Mouse (Mus musculus) embryonic facial prominence, embryonic 15.5 days (tissue): ENCODE measurements at regions not wholly inside any gene's neighbourhood (a gene's known extent, or its start where the extent isn't known, plus 50 kb on each side); places are given as distances from the start of the nearest gene placed in this dataset.
A peak's percentile ranks its signal among the peaks of the same experiment; 100 is the strongest.

ENCODE experiments used
- ATAC-seq: fragments of 200-750 bp; cut with Nextera tagmentation; 2 replicates; pipeline ENCODE4 v1.8.0; 2017; ENCODE audit warnings: low read depth, moderate TSS enrichment; ENCODE audit not compliant: insufficient number of reproducible peaks, low FRiP score, low TSS enrichment
- H3K27ac ChIP-seq: fragments of 300-500 bp; sonication (generic); replicated peaks from 2 replicates; pipeline ENCODE4 v1.5.1; 2015; ENCODE audit warnings: mild to moderate bottlenecking, inconsistent platforms
- H3K27me3 ChIP-seq: fragments of 300-500 bp; sonication (generic); 2 replicates; pipeline ENCODE4 v1.6.1; 2015; ENCODE audit warnings: inconsistent platforms
- H3K36me3 ChIP-seq: fragments of 300-500 bp; sonication (generic); 2 replicates; pipeline ENCODE4 v1.6.1; 2015; ENCODE audit warnings: mild to moderate bottlenecking, inconsistent platforms
- H3K4me1 ChIP-seq: fragments of 300-500 bp; sonication (generic); 2 replicates; pipeline ENCODE4 v1.6.1; 2015; ENCODE audit warnings: inconsistent platforms
- H3K4me2 ChIP-seq: fragments of 300-500 bp; sonication (generic); replicated peaks from 2 replicates; pipeline ENCODE4 v1.6.1; 2015; ENCODE audit warnings: mild to moderate bottlenecking, inconsistent platforms
- H3K4me3 ChIP-seq: fragments of 300-500 bp; sonication (generic); replicated peaks from 2 replicates; pipeline ENCODE4 v1.5.1; 2015; ENCODE audit warnings: mild to moderate bottlenecking, inconsistent platforms
- H3K9ac ChIP-seq: fragments of 300-500 bp; sonication (generic); 2 replicates; pipeline ENCODE4 v1.6.1; 2015; ENCODE audit warnings: inconsistent platforms
- H3K9me3 ChIP-seq: fragments of 300-500 bp; sonication (generic); replicated peaks from 2 replicates; pipeline ENCODE4 v1.6.1; 2016; ENCODE audit warnings: inconsistent platforms
- WGBS: fragments of 180-500 bp; shearing (Covaris S2); methylation state at CpG from one replicate; pipeline ENCODE4 v1.1.7; 2015; 5-methylcytosine and 5-hydroxymethylcytosine counted together

GRCm38 (mm10) chr8:10760231-10760630 is 248.0 kb downstream of the Irs2 start:
- H3K9ac ChIP-seq = no peak overlapping the region
- no peak for ATAC-seq
- no peaks in the 10 kb centered on the region for H3K36me3 ChIP-seq
- no peak overlapping the region for H3K4me3 ChIP-seq
- peaks cover 3% of the 10 kb centered on the region; the same call in 1 of the 2 replicates for H3K27me3 ChIP-seq
- 34% methylated on average over 6 of the region's 6 CpGs for WGBS
- H3K4me2 ChIP-seq = peak overlapping the region; percentile 24; the same call in 1 of the 2 replicates
- peak overlapping the region; percentile 70; the same call in 1 of the 2 replicates for H3K27ac ChIP-seq
- no peaks in the 10 kb centered on the region for H3K9me3 ChIP-seq
- H3K4me1 ChIP-seq = peaks cover 22% of the 10 kb centered on the region

GRCm38 (mm10) chr8:10758151-10758550 is 250.1 kb downstream of the Irs2 start:
- Histone ChIP-seq H3K4me2 (no peak overlapping the region), H3K4me3 (no peak overlapping the region), H3K36me3 (no peaks in the 10 kb centered on the region), H3K27me3 (peaks cover 3% of the 10 kb centered on the region; the same call in 1 of the 2 replicates), H3K9ac (no peak overlapping the region), H3K27ac (no peak overlapping the region), H3K9me3 (no peaks in the 10 kb centered on the region), H3K4me1 (peaks cover 19% of the 10 kb centered on the region)
- ATAC-seq = no peak
- WGBS = 91% methylated on average over 4 of the region's 4 CpGs

- peaks cover 3% of the 10 kb centered on the region; the same call in 1 of the 2 replicates for H3K27me3 ChIP-seq
- WGBS = 77% methylated on average over 4 of the region's 4 CpGs
- H3K36me3 ChIP-seq = no peaks in the 10 kb centered on the region
- no peaks in the 10 kb centered on the region for H3K9me3 ChIP-seq
- no peak overlapping the region for H3K27ac ChIP-seq
- ATAC-seq = no peak
- H3K4me1 ChIP-seq = peaks cover 1% of the 10 kb centered on the region
- no peak overlapping the region for H3K4me3 ChIP-seq
- no peak overlapping the region for H3K9ac ChIP-seq
- H3K4me2 ChIP-seq = no peak overlapping the region
Measured at GRCm38 (mm10) chr8:10754986-10755308, 253.3 kb downstream of the Irs2 start.

- Histone ChIP-seq H3K4me3 (no peak overlapping the region), H3K36me3 (no peaks in the 10 kb centered on the region), H3K9ac (no peak overlapping the region), H3K27ac (no peak overlapping the region), H3K9me3 (no peaks in the 10 kb centered on the region), H3K27me3 (peaks cover 2% of the 10 kb centered on the region; the same call in 1 of the 2 replicates), H3K4me2 (no peak overlapping the region), H3K4me1 (no peaks in the 10 kb centered on the region)
- no peak for ATAC-seq
- 79% methylated on average over 13 of the region's 13 CpGs for WGBS
Measured at GRCm38 (mm10) chr8:10754232-10754985, 253.8 kb downstream of the Irs2 start.

GRCm38 (mm10) chr8:10753056-10753455 is 255.2 kb downstream of the Irs2 start:
- H3K36me3 ChIP-seq = no peaks in the 10 kb centered on the region
- H3K27ac ChIP-seq = no peak overlapping the region
- no peaks in the 10 kb centered on the region for H3K9me3 ChIP-seq
- no peak overlapping the region for H3K4me2 ChIP-seq
- no peaks in the 10 kb centered on the region for H3K4me1 ChIP-seq
- H3K4me3 ChIP-seq = no peak overlapping the region
- WGBS = 73% methylated on average over 6 of the region's 6 CpGs
- no peak for ATAC-seq
- no peaks in the 10 kb centered on the region for H3K27me3 ChIP-seq
- no peak overlapping the region for H3K9ac ChIP-seq

GRCm38 (mm10) chr8:10747150-10747549 is 261.1 kb downstream of the Irs2 start:
- no peaks in the 10 kb centered on the region for H3K9me3 ChIP-seq
- 31% methylated on average over 2 of the region's 2 CpGs for WGBS
- H3K4me3 ChIP-seq = no peak overlapping the region
- H3K4me1 ChIP-seq = 0 out of 2 replicates have a peak, but pooled peaks cover 9% of the 10 kb centered on the region
- H3K4me2 ChIP-seq = no peak overlapping the region
- H3K27ac ChIP-seq = peak overlapping the region; percentile 29
- 0 out of 2 replicates have a peak, but pooled peaks have one; percentile 47 for ATAC-seq
- H3K9ac ChIP-seq = no peak overlapping the region
- H3K27me3 ChIP-seq = no peaks in the 10 kb centered on the region
- H3K36me3 ChIP-seq = no peaks in the 10 kb centered on the region

GRCm38 (mm10) chr8:10743241-10743640 is 265.0 kb downstream of the Irs2 start:
- Histone ChIP-seq H3K4me3 (no peak overlapping the region), H3K36me3 (no peaks in the 10 kb centered on the region), H3K4me2 (no peak overlapping the region), H3K27me3 (no peaks in the 10 kb centered on the region), H3K4me1 (0 out of 2 replicates have a peak, but pooled peaks cover 9% of the 10 kb centered on the region), H3K27ac (no peak overlapping the region), H3K9ac (no peak overlapping the region), H3K9me3 (no peaks in the 10 kb centered on the region)
- ATAC-seq = no peak
- 58% methylated on average over 6 of the region's 6 CpGs for WGBS

GRCm38 (mm10) chr8:10740837-10741236 is 267.4 kb downstream of the Irs2 start:
- H3K36me3 ChIP-seq = no peaks in the 10 kb centered on the region
- WGBS = 93% methylated on average over 3 of the region's 3 CpGs
- H3K9ac ChIP-seq = no peak overlapping the region
- ATAC-seq = no peak
- H3K4me3 ChIP-seq = no peak overlapping the region
- H3K9me3 ChIP-seq = no peaks in the 10 kb centered on the region
- no peaks in the 10 kb centered on the region for H3K4me1 ChIP-seq
- H3K27ac ChIP-seq = no peak overlapping the region
- H3K4me2 ChIP-seq = no peak overlapping the region
- no peaks in the 10 kb centered on the region for H3K27me3 ChIP-seq

- Histone ChIP-seq H3K4me3 (no peak overlapping the region), H3K27ac (no peak overlapping the region), H3K9ac (no peak overlapping the region), H3K4me1 (no peaks in the 10 kb centered on the region), H3K27me3 (no peaks in the 10 kb centered on the region), H3K9me3 (no peaks in the 10 kb centered on the region), H3K4me2 (no peak overlapping the region), H3K36me3 (no peaks in the 10 kb centered on the region)
- WGBS = 55% methylated on average over 11 of the region's 11 CpGs
- ATAC-seq = no peak
Measured at GRCm38 (mm10) chr8:10738486-10739081, 269.7 kb downstream of the Irs2 start.

- Histone ChIP-seq H3K9ac (no peak overlapping the region), H3K27me3 (no peaks in the 10 kb centered on the region), H3K4me2 (no peak overlapping the region), H3K27ac (no peak overlapping the region), H3K36me3 (no peaks in the 10 kb centered on the region), H3K4me1 (no peaks in the 10 kb centered on the region), H3K4me3 (no peak overlapping the region), H3K9me3 (no peaks in the 10 kb centered on the region)
- WGBS = 60% methylated on average over 4 of the region's 4 CpGs
- no peak for ATAC-seq
Measured at GRCm38 (mm10) chr8:10734746-10735145, 273.5 kb downstream of the Irs2 start.

- Histone ChIP-seq H3K27me3 (no peaks in the 10 kb centered on the region), H3K9me3 (no peaks in the 10 kb centered on the region), H3K36me3 (no peaks in the 10 kb centered on the region), H3K4me2 (no peak overlapping the region), H3K4me3 (no peak overlapping the region), H3K4me1 (no peaks in the 10 kb centered on the region), H3K9ac (no peak overlapping the region), H3K27ac (no peak overlapping the region)
- 66% methylated on average over 2 of the region's 2 CpGs for WGBS
- ATAC-seq = no peak
Measured at GRCm38 (mm10) chr8:10723332-10723731, 284.9 kb downstream of the Irs2 start.

GRCm38 (mm10) chr8:10722742-10723141 is 285.5 kb downstream of the Irs2 start:
- Histone ChIP-seq H3K9ac (no peak overlapping the region), H3K4me2 (no peak overlapping the region), H3K4me3 (no peak overlapping the region), H3K4me1 (no peaks in the 10 kb centered on the region), H3K27ac (no peak overlapping the region), H3K36me3 (no peaks in the 10 kb centered on the region), H3K27me3 (no peaks in the 10 kb centered on the region), H3K9me3 (no peaks in the 10 kb centered on the region)
- ATAC-seq = no peak
- WGBS = 67% methylated on average over 4 of the region's 4 CpGs
